Mouse (Mus musculus): ENCODE data around the gene Adgrg5. TPM values are rescaled to one million over a fixed set of nuclear protein-coding genes. Genes with fewer than 3 reads are reported as not detected.

Adgrg5 gene
- 0.17 and 0.25 TPM in 2 replicates for polyA plus RNA-seq (2015; fragmentation: Nextera tagmentation; extraction: Ambion mirVana)

- Histone ChIP-seq H3K27ac (replicated peaks) (no peak within 1 kb of the TSS), H3K4me1 (replicated peaks) (0 out of 2 replicates have a peak, but pooled peaks cover 3% of the 10 kb centered on the region), H3K27me3 (peaks cover under 1% of the 10 kb centered on the region), H3K36me3 (no peaks in the 10 kb centered on the region), H3K9me3 (no peaks in the 10 kb centered on the region), H3K4me2 (no peak within 1 kb of the TSS), H3K9ac (no peak within 1 kb of the TSS), H3K4me3 (no peak within 1 kb of the TSS)
- WGBS = 68% methylated on average over 7 of the region's 8 CpGs
- no peak for ATAC-seq (ENCODE audit: low FRiP score, low read depth)
These were observed at the start of gene Adgrg5 for GRCm38 (mm10) chr8:94923405-94923804. Adgrg5 (plus strand) TSS chr8:94923694.

GRCm38 (mm10) chr8:94874358-94874757, 49.1 kb upstream of the Adgrg5 start:
- no peak for ATAC-seq (ENCODE audit: low FRiP score, low read depth)
- H3K4me3 ChIP-seq = peak overlapping the region; percentile 67
- no peak overlapping the region for H3K27ac ChIP-seq (replicated peaks)
- H3K4me1 ChIP-seq (replicated peaks) = peaks cover 50% of the 10 kb centered on the region
- H3K9ac ChIP-seq = 0 out of 2 replicates have a peak overlapping the region, but pooled peaks have one; percentile 59
- H3K4me2 ChIP-seq = peak overlapping the region; percentile 99
- peaks cover 22% of the 10 kb centered on the region; the same call in 1 of the 2 replicates for H3K27me3 ChIP-seq
- H3K36me3 ChIP-seq = no peaks in the 10 kb centered on the region
- no peaks in the 10 kb centered on the region for H3K9me3 ChIP-seq
- 18% methylated on average over 6 of the region's 6 CpGs for WGBS

GRCm38 (mm10) chr8:94875096-94875870, 48.2 kb upstream of the Adgrg5 start:
- Histone ChIP-seq H3K9ac (peak overlapping the region; percentile 59), H3K4me3 (peak overlapping the region; percentile 67), H3K9me3 (no peaks in the 10 kb centered on the region), H3K36me3 (no peaks in the 10 kb centered on the region), H3K4me2 (peak overlapping the region; percentile 99), H3K27ac (replicated peaks) (no peak overlapping the region), H3K4me1 (replicated peaks) (peaks cover 42% of the 10 kb centered on the region), H3K27me3 (peaks cover 22% of the 10 kb centered on the region; the same call in 1 of the 2 replicates)
- ATAC-seq (ENCODE audit: low FRiP score, low read depth) = no peak
- 16% methylated on average over 17 of the region's 17 CpGs for WGBS

- H3K4me3 ChIP-seq = peak overlapping the region; percentile 67
- H3K27ac ChIP-seq (replicated peaks) = 0 out of 2 replicates have a peak overlapping the region, but pooled peaks have one; percentile 5
- H3K9me3 ChIP-seq = no peaks in the 10 kb centered on the region
- H3K27me3 ChIP-seq = peaks cover 22% of the 10 kb centered on the region; the same call in 1 of the 2 replicates
- peak overlapping the region; percentile 99 for H3K4me2 ChIP-seq
- 0% methylated on average over 16 of the region's 20 CpGs for WGBS
- H3K36me3 ChIP-seq = no peaks in the 10 kb centered on the region
- peaks cover 42% of the 10 kb centered on the region for H3K4me1 ChIP-seq (replicated peaks)
- ATAC-seq (ENCODE audit: low FRiP score, low read depth) = no peak
- peak overlapping the region; percentile 59 for H3K9ac ChIP-seq
These were observed 47.7 kb upstream of the Adgrg5 start for GRCm38 (mm10) chr8:94875871-94876150.

- ATAC-seq (ENCODE audit: low FRiP score, low read depth) = peak; percentile 42
- Histone ChIP-seq H3K4me2 (peak within 1 kb of the TSS; percentile 99), H3K27ac (replicated peaks) (0 out of 2 replicates have a peak within 1 kb of the TSS, but pooled peaks have one; percentile 5), H3K9me3 (no peaks in the 10 kb centered on the region), H3K36me3 (no peaks in the 10 kb centered on the region), H3K4me3 (peak within 1 kb of the TSS; percentile 67), H3K9ac (peak within 1 kb of the TSS; percentile 59), H3K27me3 (peaks cover 22% of the 10 kb centered on the region; the same call in 1 of the 2 replicates), H3K4me1 (replicated peaks) (peaks cover 39% of the 10 kb centered on the region)
- WGBS = 1% methylated on average over 30 of the region's 37 CpGs
These were observed 47.2 kb upstream of the Adgrg5 start, which contains the start of gene Dok4 for GRCm38 (mm10) chr8:94876197-94876730. Dok4 (minus strand) TSS chr8:94876330.

GRCm38 (mm10) chr8:94876820-94877219, 46.7 kb upstream of the Adgrg5 start:
- Histone ChIP-seq H3K4me3 (no peak overlapping the region), H3K27me3 (peaks cover 22% of the 10 kb centered on the region; the same call in 1 of the 2 replicates), H3K9me3 (no peaks in the 10 kb centered on the region), H3K9ac (no peak overlapping the region), H3K4me2 (no peak overlapping the region), H3K27ac (replicated peaks) (no peak overlapping the region), H3K36me3 (no peaks in the 10 kb centered on the region), H3K4me1 (replicated peaks) (peaks cover 34% of the 10 kb centered on the region)
- no peak for ATAC-seq (ENCODE audit: low FRiP score, low read depth)
- 47% methylated on average over 3 of the region's 3 CpGs for WGBS

- no peak overlapping the region for H3K9ac ChIP-seq
- WGBS = 86% methylated on average over 4 of the region's 4 CpGs
- H3K9me3 ChIP-seq = no peaks in the 10 kb centered on the region
- ATAC-seq (ENCODE audit: low FRiP score, low read depth) = no peak
- no peak overlapping the region for H3K4me2 ChIP-seq
- no peak overlapping the region for H3K27ac ChIP-seq (replicated peaks)
- H3K4me1 ChIP-seq (replicated peaks) = peaks cover 8% of the 10 kb centered on the region
- H3K27me3 ChIP-seq = 0 out of 2 replicates have a peak, but pooled peaks cover 9% of the 10 kb centered on the region
- no peak overlapping the region for H3K4me3 ChIP-seq
- no peaks in the 10 kb centered on the region for H3K36me3 ChIP-seq
These were observed 42.8 kb upstream of the Adgrg5 start for GRCm38 (mm10) chr8:94880742-94881141.

- H3K27me3 ChIP-seq = no peaks in the 10 kb centered on the region
- no peaks in the 10 kb centered on the region for H3K36me3 ChIP-seq
- no peak overlapping the region for H3K27ac ChIP-seq (replicated peaks)
- 41% methylated on average over 14 of the region's 14 CpGs for WGBS
- H3K9ac ChIP-seq = no peak overlapping the region
- ATAC-seq (ENCODE audit: low FRiP score, low read depth) = no peak
- H3K4me1 ChIP-seq (replicated peaks) = no peaks in the 10 kb centered on the region
- H3K9me3 ChIP-seq = no peaks in the 10 kb centered on the region
- no peak overlapping the region for H3K4me3 ChIP-seq
- H3K4me2 ChIP-seq = no peak overlapping the region
These were observed 35.0 kb upstream of the Adgrg5 start for GRCm38 (mm10) chr8:94888383-94889036.

- H3K27ac ChIP-seq (replicated peaks) = no peak overlapping the region
- no peaks in the 10 kb centered on the region for H3K4me1 ChIP-seq (replicated peaks)
- no peak overlapping the region for H3K4me3 ChIP-seq
- no peaks in the 10 kb centered on the region for H3K27me3 ChIP-seq
- H3K36me3 ChIP-seq = no peaks in the 10 kb centered on the region
- ATAC-seq (ENCODE audit: low FRiP score, low read depth) = no peak
- WGBS = 49% methylated on average over 2 of the region's 2 CpGs
- no peak overlapping the region for H3K4me2 ChIP-seq
- no peak overlapping the region for H3K9ac ChIP-seq
- no peaks in the 10 kb centered on the region for H3K9me3 ChIP-seq
These were observed 30.6 kb upstream of the Adgrg5 start for GRCm38 (mm10) chr8:94892917-94893316.

GRCm38 (mm10) chr8:94899262-94899661, 24.2 kb upstream of the Adgrg5 start:
- peak; percentile 43; the same call in 1 of the 2 replicates for ATAC-seq (ENCODE audit: low FRiP score, low read depth)
- H3K27ac ChIP-seq (replicated peaks) = no peak overlapping the region
- no peaks in the 10 kb centered on the region for H3K27me3 ChIP-seq
- peak overlapping the region; percentile 38 for H3K4me2 ChIP-seq
- H3K4me1 ChIP-seq (replicated peaks) = peaks cover 8% of the 10 kb centered on the region; the same call in 1 of the 2 replicates
- no peaks in the 10 kb centered on the region for H3K36me3 ChIP-seq
- H3K9ac ChIP-seq = no peak overlapping the region
- 13% methylated on average over 11 of the region's 11 CpGs for WGBS
- H3K9me3 ChIP-seq = no peaks in the 10 kb centered on the region
- no peak overlapping the region for H3K4me3 ChIP-seq

GRCm38 (mm10) chr8:94900617-94901016, 22.9 kb upstream of the Adgrg5 start:
- no peak for ATAC-seq (ENCODE audit: low FRiP score, low read depth)
- Histone ChIP-seq H3K9me3 (no peaks in the 10 kb centered on the region), H3K36me3 (no peaks in the 10 kb centered on the region), H3K27me3 (no peaks in the 10 kb centered on the region), H3K4me2 (no peak overlapping the region), H3K9ac (no peak overlapping the region), H3K27ac (replicated peaks) (no peak overlapping the region), H3K4me1 (replicated peaks) (peaks cover 20% of the 10 kb centered on the region), H3K4me3 (no peak overlapping the region)
- WGBS = 16% methylated on average over 6 of the region's 6 CpGs

- no peak overlapping the region for H3K9ac ChIP-seq
- H3K27me3 ChIP-seq = no peaks in the 10 kb centered on the region
- no peak overlapping the region for H3K4me3 ChIP-seq
- no peak overlapping the region for H3K4me2 ChIP-seq
- no peaks in the 10 kb centered on the region for H3K9me3 ChIP-seq
- WGBS = 22% methylated on average over 5 of the region's 5 CpGs
- no peaks in the 10 kb centered on the region for H3K36me3 ChIP-seq
- no peak for ATAC-seq (ENCODE audit: low FRiP score, low read depth)
- no peak overlapping the region for H3K27ac ChIP-seq (replicated peaks)
- H3K4me1 ChIP-seq (replicated peaks) = peaks cover 20% of the 10 kb centered on the region
These were observed 22.5 kb upstream of the Adgrg5 start for GRCm38 (mm10) chr8:94901031-94901430.
